Mouse (Mus musculus) erythroblast, embryonic 14.5 days (primary cell): ENCODE data around the gene Gm9945.

Source experiments
- GATA1 ChIP-seq: IDR thresholded peaks from 2 replicates; pipeline ENCODE4 v1.6.1; 2012; ENCODE audit warnings: low read length, inconsistent platforms, mixed read lengths
- TAL1 ChIP-seq: IDR thresholded peaks from 3 replicates; pipeline ENCODE4 v1.6.1; 2012; ENCODE audit warnings: low read length, inconsistent platforms, mixed read lengths

- TF ChIP-seq GATA1 (no peak), TAL1 (no peak)
Observed at GRCm38 (mm10) chr11:53496946-53497345, 17.0 kb downstream of the Gm9945 start.
